Mouse (Mus musculus) mature B cell (primary cell): ENCODE results near the gene Hivep2.

Source experiments
- in situ Hi-C: fragments of 300-500 bp; cut with MboI; formaldehyde crosslinking; loops from 2 replicates; pipeline ENCODE4 v1.14.3; 2019

The Hivep2 gene

DNA sequence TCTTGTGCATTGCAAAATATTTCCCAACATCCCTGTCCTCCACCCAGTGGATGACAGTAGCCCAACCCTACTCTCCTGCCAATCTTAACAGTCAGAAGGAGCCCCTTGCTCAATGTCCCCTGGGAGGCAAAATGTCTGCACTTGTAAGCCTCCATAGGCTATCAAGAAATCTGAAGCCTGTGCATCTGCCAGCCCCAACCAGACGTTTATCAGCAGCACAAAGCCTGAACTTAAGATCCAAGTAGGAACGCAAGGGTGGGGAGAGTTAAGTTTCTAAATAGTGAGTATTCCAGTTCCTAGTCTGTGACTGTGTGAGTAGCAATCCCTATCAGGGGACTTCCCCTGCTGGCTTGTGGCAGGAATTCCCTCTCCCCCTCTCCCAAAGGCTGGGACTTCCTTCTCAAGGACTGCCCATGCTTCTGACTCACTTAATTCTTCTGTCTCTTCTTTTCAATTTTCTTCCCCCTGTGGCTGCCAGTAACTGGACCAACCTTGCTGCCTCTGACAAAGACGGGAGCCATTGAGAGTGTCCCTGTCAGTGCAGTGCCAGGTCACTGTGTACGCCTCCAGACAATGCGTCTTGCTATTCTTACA is 82.5 kb downstream of the Hivep2 start:
- in situ Hi-C loops = no loop called here

DNA sequence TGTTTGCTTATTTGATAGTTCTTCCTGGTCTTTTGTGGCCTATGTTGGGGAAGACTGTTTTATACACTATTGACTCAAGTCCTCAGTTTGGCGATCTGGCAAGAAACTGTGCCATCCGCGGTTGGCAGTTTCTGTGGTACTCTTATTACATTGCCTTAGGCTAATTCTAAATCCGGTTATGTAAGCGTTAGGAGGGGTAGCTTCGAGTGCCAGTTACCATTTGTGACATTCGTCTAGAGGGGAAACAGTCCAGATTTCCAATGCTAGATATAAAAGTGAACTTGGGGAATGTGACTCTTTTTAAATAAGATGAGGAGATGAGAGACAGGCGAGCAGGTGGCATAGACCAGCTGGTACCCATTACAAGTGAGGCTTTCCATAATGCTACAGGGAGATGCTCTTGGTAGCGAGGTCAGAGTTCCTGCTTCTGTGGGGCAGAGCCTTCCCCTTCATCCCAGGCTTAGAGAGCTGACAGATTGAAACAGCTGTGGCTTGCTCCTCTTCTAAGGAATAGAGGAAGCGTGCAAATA is 83.1 kb downstream of the Hivep2 start:
- in situ Hi-C loops = no loop called here

DNA sequence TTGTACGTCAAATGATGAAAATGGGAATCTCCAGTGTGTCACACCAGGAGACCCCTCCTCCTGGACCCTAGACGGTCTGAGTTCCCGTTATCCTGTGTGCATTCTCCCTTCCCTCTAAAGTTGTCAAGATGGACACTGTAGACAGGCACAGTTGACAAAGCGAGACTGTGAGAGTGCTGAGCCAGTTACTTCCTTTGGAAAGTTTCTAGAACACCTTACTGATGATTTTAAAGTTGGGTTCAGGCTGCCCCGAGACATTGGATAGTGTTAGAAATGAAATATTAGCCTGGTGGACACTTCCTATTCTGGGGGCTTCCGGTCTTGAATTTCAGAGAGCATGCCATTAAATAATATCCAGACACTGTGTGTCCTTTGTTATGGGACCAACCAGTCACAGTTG is 83.8 kb downstream of the Hivep2 start:
- in situ Hi-C loops = no loop called here

DNA sequence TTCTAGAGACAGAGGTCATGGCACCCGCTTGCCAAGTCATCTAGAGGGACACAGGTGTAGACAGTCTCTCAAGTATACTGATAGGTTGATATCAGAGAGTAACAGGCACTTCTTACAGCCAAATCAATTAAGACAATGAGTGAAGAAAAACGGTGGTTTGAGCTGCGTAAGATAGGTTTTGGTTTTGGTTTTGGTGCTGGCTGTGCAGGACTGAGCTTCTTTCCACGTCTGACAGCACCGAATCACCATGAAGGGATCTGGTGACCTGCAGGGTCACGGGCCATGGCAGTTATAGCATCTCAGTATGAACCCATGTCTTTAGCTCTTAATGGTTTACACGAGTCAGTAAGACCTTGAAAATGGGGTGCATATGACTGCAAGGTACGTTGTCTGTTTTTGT is 84.7 kb downstream of the Hivep2 start:
- in situ Hi-C loops = no loop called here

DNA sequence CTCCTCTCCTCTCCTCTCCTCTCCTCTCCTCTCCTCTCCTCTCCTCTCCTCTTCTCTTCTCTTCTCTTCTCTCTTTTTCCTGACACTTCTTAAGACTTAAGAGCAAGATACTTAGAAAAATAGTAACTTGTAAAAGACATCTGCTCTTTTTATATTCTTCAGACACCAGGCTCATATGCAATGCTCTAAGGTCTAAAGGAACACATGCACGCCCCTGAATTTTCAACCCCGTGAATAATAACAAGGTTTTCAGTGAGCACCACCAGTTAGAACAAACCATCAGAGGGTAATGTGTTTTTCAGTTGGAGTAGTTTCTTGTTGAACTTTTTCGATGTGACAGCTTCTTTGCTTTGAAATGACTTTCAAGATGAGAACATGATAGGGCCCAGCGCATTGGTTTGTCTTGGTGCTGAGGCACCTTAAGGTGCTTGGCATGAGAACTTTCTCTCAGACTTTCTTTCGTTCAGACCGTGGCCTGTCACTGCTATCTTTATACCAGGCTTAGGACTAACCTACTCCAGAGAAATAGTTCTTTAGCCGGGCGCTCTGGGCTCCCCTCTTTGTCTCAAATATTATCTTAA is 86.3 kb downstream of the Hivep2 start:
- in situ Hi-C loops = no loop called here

DNA sequence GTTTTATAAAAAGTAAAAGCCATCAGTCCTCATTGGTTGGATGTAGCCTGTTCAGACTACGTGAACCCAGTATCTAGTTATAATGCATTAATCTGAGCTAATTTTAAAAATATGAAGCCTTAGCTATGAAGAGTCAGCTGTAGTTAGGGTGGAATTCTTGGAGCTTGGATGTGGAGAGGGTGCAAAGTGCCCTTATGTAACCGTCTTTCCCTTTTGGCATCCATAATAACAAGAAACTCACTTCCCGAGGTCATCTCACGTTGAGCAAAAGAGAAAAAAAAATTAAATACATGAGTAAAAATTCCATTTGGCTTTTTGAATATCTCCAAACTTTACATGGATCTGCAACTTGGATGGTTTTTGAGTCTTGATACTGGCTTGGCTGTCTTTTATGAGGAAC is 89.0 kb downstream of the Hivep2 start:
- in situ Hi-C loops = no loop called here

DNA sequence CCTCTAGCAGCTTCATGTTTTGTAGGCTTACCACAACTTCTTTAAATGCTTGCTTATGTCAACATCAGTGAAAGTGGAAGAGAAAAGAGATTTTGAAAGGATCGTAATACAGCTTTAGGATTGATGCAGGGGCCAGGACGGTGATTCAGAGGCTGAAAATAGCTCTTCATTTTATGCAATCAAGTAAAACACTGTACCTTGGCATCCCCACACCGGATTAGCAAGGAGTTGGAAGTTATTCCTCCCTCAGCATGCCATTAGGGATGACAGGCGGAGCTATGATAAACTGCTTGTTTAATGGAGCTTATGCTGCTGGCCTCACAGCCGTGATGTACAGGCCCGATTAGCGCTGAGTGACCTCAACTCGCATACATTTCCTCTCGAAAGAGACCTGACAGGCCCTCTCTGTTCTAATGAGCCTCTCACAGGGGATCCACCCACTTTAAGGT is 89.7 kb downstream of the Hivep2 start:
- in situ Hi-C loops = no loop called here

DNA sequence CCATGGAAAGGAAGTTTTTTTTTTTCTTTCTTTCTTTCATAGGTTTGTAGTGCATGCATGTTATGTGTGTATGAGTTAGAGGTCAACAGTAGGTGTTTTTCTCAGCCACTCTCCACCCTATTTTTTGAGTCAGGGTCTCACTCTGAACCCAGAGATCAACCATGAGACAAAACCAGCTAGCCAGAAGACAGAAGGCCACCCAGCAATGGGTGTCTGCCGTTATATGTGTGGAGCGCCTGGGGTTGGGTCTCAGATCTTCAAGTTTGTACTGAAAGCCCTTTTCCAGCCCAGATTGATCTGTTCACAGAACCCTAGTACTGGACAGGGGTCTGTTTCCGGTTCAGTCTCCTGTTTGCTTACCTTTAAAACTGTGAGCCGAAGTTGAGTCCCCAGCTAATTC is 90.2 kb downstream of the Hivep2 start:
- in situ Hi-C loops = no loop called here

DNA sequence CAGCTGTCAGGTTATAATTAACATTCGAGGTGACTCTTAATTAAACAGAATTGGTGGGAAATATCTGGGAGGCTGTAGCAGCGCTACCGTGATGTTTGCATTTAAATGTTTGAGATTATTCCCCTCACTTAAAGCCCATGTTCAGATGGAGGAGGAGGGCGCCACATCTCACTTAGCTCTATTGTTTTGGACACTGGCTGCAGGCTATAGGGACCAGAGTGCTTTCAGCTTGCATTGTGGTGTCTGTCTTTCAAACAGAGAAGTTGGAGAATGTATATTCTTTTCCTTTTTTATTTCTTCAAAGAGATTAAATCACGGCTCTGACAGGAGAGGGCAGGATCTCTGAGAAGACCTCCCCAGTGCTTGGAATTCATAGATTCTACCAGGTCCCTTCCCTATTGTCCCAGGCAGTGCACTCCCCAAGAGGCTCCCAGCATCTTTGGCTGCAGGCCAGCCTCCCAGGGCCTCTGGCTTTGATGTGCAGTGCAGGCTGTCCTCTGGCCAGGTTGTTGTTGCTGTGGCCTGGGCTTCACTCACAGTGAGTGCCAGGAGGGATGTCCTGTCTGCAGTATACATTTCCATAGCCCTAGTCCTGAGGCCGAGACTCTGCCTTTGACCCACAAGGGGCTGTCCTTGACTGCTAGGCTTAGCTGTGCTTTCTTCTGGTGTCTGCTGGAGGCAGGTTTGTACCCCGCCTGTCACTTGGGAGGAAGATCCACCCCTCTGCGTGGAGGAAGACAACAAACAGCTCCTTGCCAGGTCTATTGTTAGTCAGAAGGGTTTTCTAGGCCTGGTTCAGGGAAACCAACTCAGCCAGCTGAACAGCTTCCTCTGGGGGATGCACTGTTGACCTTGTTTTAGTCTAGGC is 90.9 kb downstream of the Hivep2 start:
- in situ Hi-C loops = no loop called here

DNA sequence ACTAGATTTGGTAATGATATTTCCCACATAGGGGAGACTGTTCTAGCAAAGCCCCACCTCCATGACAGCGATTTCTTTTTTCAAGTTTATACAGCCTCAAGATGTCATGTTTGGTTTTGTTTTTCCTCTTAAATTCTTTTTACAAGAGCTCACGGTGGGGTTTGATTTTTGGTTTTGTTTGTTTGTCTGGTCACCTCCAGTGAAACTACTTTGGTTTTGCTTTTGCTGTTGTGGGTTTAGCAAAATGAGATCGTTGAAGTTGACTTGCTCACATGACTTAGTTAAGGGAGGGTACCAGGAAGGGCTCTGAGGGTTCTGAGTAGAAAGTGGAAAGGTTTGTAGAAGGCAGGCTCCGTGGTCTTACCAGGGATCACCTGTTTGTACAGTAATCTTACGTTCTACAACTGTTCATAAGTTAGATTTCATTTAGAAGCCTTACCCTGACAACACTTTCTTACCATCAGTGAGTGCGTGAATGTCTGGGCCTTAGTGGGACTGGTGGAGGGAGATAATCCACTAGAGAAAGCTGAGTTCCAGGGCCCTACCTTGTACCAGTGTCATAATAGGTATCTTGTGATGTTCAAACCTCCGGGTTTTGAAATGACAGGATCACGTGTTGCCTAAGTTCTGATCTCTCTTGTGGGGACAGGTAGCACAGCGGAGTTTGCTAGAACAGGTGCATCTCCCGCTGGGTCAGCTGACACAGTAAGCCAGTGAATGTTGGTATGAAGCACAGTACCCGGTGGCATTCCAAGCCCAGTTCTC is 92.1 kb downstream of the Hivep2 start:
- in situ Hi-C loops = no loop called here

DNA sequence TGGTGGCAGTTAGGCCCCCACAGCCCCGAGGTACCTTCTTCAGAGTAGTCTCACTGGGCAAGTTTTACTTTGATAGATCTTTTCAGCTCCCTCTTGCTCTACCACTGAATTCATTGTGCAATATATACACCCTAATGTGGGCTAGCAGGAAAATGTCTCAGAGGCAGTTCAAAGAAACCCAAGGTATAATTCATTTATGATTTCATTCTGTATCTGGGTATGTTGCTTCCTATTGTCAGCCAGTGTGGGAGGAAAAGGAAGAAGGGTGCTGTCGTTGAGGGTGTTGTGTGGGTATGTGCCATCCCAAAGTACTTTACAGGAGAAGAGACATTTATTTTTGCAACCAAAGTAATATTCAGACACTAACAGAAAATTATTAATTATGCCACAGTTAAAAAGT is 92.9 kb downstream of the Hivep2 start:
- in situ Hi-C loops = no loop called here

DNA sequence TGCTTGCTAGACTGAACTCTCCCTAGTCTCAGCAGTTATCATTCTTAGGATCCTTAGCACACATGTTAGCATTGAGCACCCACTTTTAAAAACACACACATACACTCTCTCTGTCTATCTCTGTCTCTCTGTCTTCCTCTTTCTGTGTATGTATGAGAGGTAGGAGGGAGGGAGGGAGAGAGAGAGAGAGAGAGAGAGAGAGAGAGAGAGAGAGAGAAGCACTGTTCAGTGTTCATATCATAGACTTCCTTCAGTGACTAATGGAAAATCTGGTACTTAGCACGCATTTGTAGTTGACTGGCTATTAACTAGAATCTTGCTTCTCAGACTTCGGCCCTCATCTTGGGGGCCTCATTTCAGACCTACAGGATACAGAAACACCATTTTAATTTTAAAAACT is 93.7 kb downstream of the Hivep2 start:
- in situ Hi-C loops = no loop called here

DNA sequence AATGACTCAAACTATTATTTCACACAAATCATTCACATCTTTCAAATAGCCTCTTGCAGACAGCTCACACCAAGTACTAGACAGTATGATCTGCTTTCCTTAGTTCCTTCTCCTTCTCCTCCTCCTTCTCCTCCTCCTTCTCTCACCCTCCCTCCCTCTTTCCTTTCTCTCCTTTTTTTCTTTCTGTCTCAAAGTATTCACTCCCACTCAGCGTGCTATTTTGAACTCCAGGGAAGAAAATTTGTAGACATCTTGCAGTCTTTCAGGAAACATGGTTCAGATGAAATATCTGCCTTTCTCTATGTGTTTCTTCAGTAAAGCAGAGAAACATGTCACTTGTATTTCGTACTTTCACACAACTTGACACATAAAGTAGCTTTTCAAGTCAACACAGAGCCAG is 94.4 kb downstream of the Hivep2 start:
- in situ Hi-C loops = no loop called here

DNA sequence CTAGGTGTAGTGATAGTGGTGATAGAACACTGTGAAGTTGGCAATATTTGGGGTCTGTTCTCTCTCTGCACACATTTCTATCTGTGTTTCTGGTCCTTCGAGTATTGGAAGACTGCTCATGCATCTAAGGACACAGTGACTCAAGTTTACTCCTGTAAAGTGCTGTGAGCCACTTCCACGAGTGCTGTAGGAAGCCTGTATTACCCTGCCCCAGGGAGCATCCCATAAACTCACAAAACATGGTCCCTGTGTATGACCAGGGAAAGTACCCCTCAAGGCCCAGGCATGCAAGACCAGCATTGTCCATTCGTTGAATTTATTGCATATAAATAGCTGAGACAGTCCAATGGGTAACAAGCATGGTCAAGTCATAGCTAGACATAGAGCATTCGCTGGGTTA is 97.4 kb downstream of the Hivep2 start:
- in situ Hi-C loops = no loop called here

DNA sequence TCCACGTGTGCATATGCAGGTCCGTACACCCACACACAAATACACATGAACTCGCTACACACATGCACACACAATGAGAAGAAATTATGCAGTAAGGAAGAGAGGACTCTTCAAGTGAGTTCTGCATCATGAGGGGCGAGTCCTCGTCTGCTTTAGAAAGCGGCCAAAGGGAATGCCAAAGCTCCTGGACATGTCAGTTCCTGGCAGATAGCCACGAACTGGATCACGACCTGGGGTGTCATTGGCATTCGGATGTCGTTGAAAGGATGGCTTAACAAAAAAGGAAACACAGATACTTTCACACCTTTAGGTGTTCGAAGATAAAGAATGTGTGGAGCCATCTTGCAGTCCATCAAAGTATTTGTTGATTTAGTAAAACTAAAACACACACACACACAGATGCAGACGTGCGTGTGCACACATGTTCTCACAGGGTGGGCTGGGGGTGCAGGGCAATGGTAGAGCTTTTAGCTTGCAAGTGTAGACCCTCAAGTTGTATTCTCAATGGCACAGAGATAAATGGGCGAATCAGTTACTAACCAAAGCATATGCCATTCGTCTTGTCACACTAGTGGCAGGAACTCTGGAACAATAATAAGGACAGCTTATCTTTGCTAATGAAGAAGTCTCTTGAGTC is 99.0 kb downstream of the Hivep2 start:
- in situ Hi-C loops = no loop called here

DNA sequence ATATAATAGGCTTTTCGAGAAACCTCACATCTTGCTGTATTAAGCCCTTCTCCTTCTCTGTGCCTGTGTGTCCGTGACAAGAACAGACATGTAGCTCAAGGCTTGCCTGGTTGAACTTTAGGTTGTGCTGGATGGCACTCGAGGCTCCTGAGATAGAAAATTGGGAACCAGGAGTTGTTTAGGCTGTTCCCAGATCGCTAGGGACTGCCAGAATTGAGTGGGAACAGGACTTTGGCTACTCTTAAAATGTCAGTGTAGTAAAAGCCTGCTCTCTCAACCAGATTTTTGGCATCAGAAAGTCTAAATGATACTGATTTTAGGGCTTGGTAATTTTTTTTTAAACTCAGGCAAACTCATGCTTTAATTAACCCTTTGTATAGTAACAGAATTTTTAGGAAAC is 101.9 kb downstream of the Hivep2 start:
- in situ Hi-C loops = no loop called here

DNA sequence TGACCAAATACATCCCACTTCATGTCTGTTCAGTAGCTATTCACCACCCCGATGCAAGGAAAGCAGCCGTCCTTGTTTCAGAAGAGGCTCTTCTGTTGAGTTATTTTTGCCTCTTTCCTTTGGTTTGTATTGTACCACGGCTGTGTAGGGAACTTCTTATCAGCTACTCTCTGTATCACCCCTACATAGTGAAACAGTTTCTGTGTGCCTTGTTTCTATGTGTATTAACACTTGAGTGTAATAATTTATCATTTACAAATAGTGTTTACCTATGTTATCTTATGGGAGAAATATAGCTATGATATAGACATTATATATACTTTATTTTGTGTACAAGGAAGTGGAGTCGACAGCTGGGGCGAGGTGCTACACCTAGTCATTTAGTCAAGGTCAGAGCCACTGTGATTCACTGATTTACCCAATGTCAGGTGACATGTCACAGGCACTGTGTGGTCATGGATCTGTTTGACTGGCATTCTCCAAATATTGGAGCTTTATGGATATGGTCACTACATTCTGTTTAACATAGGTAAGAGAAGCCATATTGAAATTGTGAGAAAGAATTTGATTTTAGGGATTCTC is 104.7 kb downstream of the Hivep2 start:
- in situ Hi-C loops = no loop called here

DNA sequence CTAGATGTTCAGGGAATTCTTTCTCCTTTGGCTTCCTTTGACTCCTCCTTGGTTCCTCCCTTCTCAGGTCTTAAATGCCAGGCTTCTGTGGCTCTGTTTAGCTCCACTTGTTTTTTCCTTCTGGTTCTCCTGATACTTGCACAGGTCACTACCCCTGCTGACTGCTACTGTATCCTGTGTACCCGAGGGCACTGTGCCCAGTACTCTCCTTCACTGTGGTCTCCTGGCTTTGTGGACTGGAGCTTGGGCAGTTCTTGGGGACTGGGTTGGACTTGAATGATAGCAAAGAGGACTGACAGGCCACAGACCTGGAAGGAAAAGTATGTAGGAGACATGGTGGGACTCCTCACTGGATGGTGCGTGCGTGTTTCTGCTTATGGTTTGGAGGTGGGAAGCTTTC is 106.6 kb downstream of the Hivep2 start:
- in situ Hi-C loops = no loop called here

DNA sequence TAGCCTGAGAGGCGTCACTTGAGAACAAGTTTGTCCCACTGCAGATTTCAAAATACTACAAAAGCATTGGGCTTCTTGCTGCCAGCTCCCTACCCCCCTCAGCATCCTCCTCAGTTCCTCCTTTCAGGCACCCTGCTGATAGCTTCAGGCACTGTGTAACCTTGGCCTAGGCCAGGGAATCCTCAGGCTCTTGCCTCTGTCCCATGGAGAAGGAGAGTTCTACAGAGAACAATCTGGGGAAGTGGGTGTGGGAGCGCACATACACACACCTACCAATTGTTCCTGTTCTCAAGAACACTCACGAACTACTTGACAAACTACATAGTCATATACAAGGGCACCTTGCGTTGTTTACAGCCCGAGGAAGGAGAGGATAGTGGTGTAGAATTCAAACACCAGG is 109.9 kb downstream of the Hivep2 start:
- in situ Hi-C loops = no loop called here

DNA sequence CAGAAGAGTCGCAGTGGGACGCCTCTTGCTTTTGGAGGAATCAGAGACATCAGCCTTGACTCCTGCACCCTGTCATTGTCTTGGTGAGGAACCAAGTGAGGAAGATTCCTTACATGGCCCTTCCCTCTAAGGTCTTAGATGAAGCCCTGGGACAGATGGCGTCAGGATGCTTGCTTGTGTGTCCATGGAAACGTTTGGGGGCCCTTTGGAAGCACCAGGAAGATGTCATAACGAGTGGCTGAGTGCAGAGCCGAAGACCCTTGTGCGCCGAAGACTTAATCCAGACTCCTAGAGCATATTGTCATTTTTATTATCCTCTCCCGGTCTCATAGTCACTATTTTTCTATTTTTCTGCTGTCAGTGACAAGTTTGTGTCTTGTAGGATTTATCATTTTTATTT is 111.0 kb downstream of the Hivep2 start:
- in situ Hi-C loops = no loop called here

DNA sequence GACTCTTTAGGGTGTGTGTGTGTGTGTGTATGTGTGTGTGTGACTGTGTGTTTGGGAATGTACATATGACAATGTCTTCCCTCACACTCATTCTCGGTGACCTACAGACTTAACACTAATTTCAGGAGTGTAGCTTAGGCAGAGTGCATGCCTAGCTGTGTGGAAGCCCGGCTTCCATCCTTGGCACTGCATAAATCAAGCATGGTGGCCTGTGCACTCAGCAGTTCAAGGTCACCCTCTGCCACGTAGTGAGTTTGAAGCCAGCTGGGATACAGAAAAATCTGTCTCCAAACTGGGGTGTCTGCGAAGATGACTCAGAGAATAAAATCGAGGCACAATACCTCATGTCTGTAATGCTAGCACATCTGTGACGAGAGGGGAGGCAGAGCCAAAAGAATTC is 115.0 kb downstream of the Hivep2 start:
- in situ Hi-C loops = no loop called here
